Mouse (Mus musculus) forebrain, embryonic 12.5 days (tissue): Measurements from ENCODE around the gene Srxn1. TPM values are rescaled to one million over a fixed set of nuclear protein-coding genes. Genes with fewer than 3 reads are reported as not detected.

Source experiments
- ATAC-seq: fragments of 200-750 bp; cut with Nextera tagmentation; 2 replicates; pipeline ENCODE4 v1.8.0; 2017; ENCODE audit warnings: moderate TSS enrichment; ENCODE audit not compliant: low FRiP score
- H3K27ac ChIP-seq: fragments of 300-500 bp; sonication (generic); 2 replicates; pipeline ENCODE4 v1.5.1; 2016; ENCODE audit warnings: mild to moderate bottlenecking
- H3K27me3 ChIP-seq: fragments of 300-500 bp; sonication (generic); 2 replicates; pipeline ENCODE4 v1.6.1; 2016; ENCODE audit warnings: mild to moderate bottlenecking
- H3K36me3 ChIP-seq: fragments of 300-500 bp; sonication (generic); replicated peaks from 2 replicates; pipeline ENCODE4 v1.6.1; 2016; ENCODE audit warnings: mild to moderate bottlenecking
- H3K4me1 ChIP-seq: fragments of 300-500 bp; sonication (generic); 2 replicates; pipeline ENCODE4 v1.6.1; 2016
- H3K4me2 ChIP-seq: fragments of 300-500 bp; sonication (generic); 2 replicates; pipeline ENCODE4 v1.6.1; 2016; ENCODE audit warnings: mild to moderate bottlenecking, moderate library complexity
- H3K4me3 ChIP-seq: fragments of 300-500 bp; sonication (generic); replicated peaks from 2 replicates; pipeline ENCODE4 v1.5.1; 2016; ENCODE audit warnings: mild to moderate bottlenecking
- H3K9ac ChIP-seq: fragments of 300-500 bp; sonication (generic); 2 replicates; pipeline ENCODE4 v1.6.1; 2016; ENCODE audit warnings: mild to moderate bottlenecking
- H3K9me3 ChIP-seq: fragments of 300-500 bp; sonication (generic); 2 replicates; pipeline ENCODE4 v1.6.1; 2016
- WGBS: fragments of 180-500 bp; shearing (Covaris S2); methylation state at CpG from one replicate; pipeline ENCODE4 v1.1.7; 2016; 5-methylcytosine and 5-hydroxymethylcytosine counted together
- polyA plus RNA-seq: library from polyadenylated mRNA; unstranded; fragments of >200 nt; fragmentation: Nextera tagmentation; extraction: Ambion mirVana; gene quantifications from 2 replicates; pipeline ENCODE4 v1.2.1, GENCODE M21; 2016

Gene Srxn1
- polyA plus RNA-seq, 1 experiment from 2014 or later, result 12.9 TPM

GRCm38 (mm10) chr2:152106597-152106996, 1.3 kb downstream of the Srxn1 start:
- H3K9ac ChIP-seq, result no peak overlapping the region
- peaks cover 6% of the 10 kb centered on the region; the same call in 1 of the 2 replicates for H3K36me3 ChIP-seq
- no peak overlapping the region for H3K4me3 ChIP-seq
- peaks cover 12% of the 10 kb centered on the region for H3K4me1 ChIP-seq
- WGBS, result 90% methylated on average over 10 of the region's 10 CpGs
- H3K27ac ChIP-seq, result no peak overlapping the region
- peak overlapping the region; percentile 80 for H3K4me2 ChIP-seq
- no peaks in the 10 kb centered on the region for H3K9me3 ChIP-seq
- no peak for ATAC-seq
- peaks cover 13% of the 10 kb centered on the region; the same call in 1 of the 2 replicates for H3K27me3 ChIP-seq

- Histone ChIP-seq H3K9me3 (no peaks in the 10 kb centered on the region), H3K4me2 (no peak overlapping the region), H3K27me3 (peaks cover 11% of the 10 kb centered on the region; the same call in 1 of the 2 replicates), H3K36me3 (peaks cover 6% of the 10 kb centered on the region; the same call in 1 of the 2 replicates), H3K9ac (no peak overlapping the region), H3K4me1 (peaks cover 11% of the 10 kb centered on the region), H3K27ac (0 out of 2 replicates have a peak overlapping the region, but pooled peaks have one; percentile 36), H3K4me3 (no peak overlapping the region)
- no peak for ATAC-seq
- WGBS, result 66% methylated on average over 7 of the region's 7 CpGs
These were observed 3.4 kb downstream of the Srxn1 start for GRCm38 (mm10) chr2:152108702-152109101.

- peaks cover 16% of the 10 kb centered on the region for H3K4me1 ChIP-seq
- no peak overlapping the region for H3K27ac ChIP-seq
- no peak overlapping the region for H3K9ac ChIP-seq
- H3K4me3 ChIP-seq, result no peak overlapping the region
- H3K36me3 ChIP-seq, result peaks cover 6% of the 10 kb centered on the region; the same call in 1 of the 2 replicates
- peaks cover 11% of the 10 kb centered on the region; the same call in 1 of the 2 replicates for H3K27me3 ChIP-seq
- ATAC-seq, result no peak
- H3K4me2 ChIP-seq, result no peak overlapping the region
- no peaks in the 10 kb centered on the region for H3K9me3 ChIP-seq
- WGBS, result 86% methylated on average over 5 of the region's 5 CpGs
These were observed 4.1 kb downstream of the Srxn1 start for GRCm38 (mm10) chr2:152109386-152109785.

GRCm38 (mm10) chr2:152111311-152111710, 6.0 kb downstream of the Srxn1 start:
- ATAC-seq, result 0 out of 2 replicates have a peak, but pooled peaks have one; percentile 7
- peaks cover 22% of the 10 kb centered on the region for H3K27me3 ChIP-seq
- H3K9me3 ChIP-seq, result no peaks in the 10 kb centered on the region
- H3K4me1 ChIP-seq, result peaks cover 25% of the 10 kb centered on the region
- no peak overlapping the region for H3K4me3 ChIP-seq
- no peak overlapping the region for H3K4me2 ChIP-seq
- 71% methylated on average over 2 of the region's 2 CpGs for WGBS
- no peak overlapping the region for H3K9ac ChIP-seq
- no peak overlapping the region for H3K27ac ChIP-seq
- H3K36me3 ChIP-seq, result peaks cover 6% of the 10 kb centered on the region; the same call in 1 of the 2 replicates

GRCm38 (mm10) chr2:152111920-152112319, 6.6 kb downstream of the Srxn1 start:
- Histone ChIP-seq H3K9me3 (no peaks in the 10 kb centered on the region), H3K4me1 (peaks cover 25% of the 10 kb centered on the region), H3K4me2 (no peak overlapping the region), H3K27me3 (peaks cover 17% of the 10 kb centered on the region), H3K4me3 (no peak overlapping the region), H3K9ac (no peak overlapping the region), H3K36me3 (peaks cover 6% of the 10 kb centered on the region; the same call in 1 of the 2 replicates), H3K27ac (no peak overlapping the region)
- ATAC-seq, result peak; percentile 59
- 6% methylated on average over 7 of the region's 7 CpGs for WGBS

- Histone ChIP-seq H3K36me3 (peaks cover 6% of the 10 kb centered on the region; the same call in 1 of the 2 replicates), H3K4me1 (peaks cover 25% of the 10 kb centered on the region), H3K27me3 (peaks cover 16% of the 10 kb centered on the region), H3K27ac (no peak overlapping the region), H3K9me3 (no peaks in the 10 kb centered on the region), H3K4me3 (no peak overlapping the region), H3K9ac (no peak overlapping the region), H3K4me2 (no peak overlapping the region)
- ATAC-seq, result no peak
- 84% methylated on average over 5 of the region's 5 CpGs for WGBS
These were observed 7.2 kb downstream of the Srxn1 start for GRCm38 (mm10) chr2:152112490-152112889.

GRCm38 (mm10) chr2:152112970-152113369, 7.7 kb downstream of the Srxn1 start:
- no peak for ATAC-seq
- no peak overlapping the region for H3K4me3 ChIP-seq
- no peak overlapping the region for H3K9ac ChIP-seq
- H3K27me3 ChIP-seq, result peaks cover 16% of the 10 kb centered on the region
- 73% methylated on average over 10 of the region's 10 CpGs for WGBS
- H3K4me1 ChIP-seq, result peaks cover 25% of the 10 kb centered on the region
- no peaks in the 10 kb centered on the region for H3K9me3 ChIP-seq
- H3K4me2 ChIP-seq, result no peak overlapping the region
- no peak overlapping the region for H3K27ac ChIP-seq
- peaks cover under 1% of the 10 kb centered on the region; the same call in 1 of the 2 replicates for H3K36me3 ChIP-seq

- Histone ChIP-seq H3K4me2 (peak overlapping the region; percentile 53), H3K36me3 (no peaks in the 10 kb centered on the region), H3K9ac (peak overlapping the region; percentile 31), H3K9me3 (no peaks in the 10 kb centered on the region), H3K27ac (no peak overlapping the region), H3K4me3 (peak overlapping the region; percentile 24), H3K4me1 (peaks cover 26% of the 10 kb centered on the region), H3K27me3 (peaks cover 16% of the 10 kb centered on the region)
- 11% methylated on average over 36 of the region's 36 CpGs for WGBS
- ATAC-seq, result peak; percentile 45
These were observed 9.0 kb downstream of the Srxn1 start for GRCm38 (mm10) chr2:152114057-152114975.

- no peak overlapping the region for H3K4me2 ChIP-seq
- no peaks in the 10 kb centered on the region for H3K9me3 ChIP-seq
- ATAC-seq, result no peak
- no peak overlapping the region for H3K9ac ChIP-seq
- no peak overlapping the region for H3K27ac ChIP-seq
- WGBS, result 87% methylated on average over 7 of the region's 7 CpGs
- H3K27me3 ChIP-seq, result peaks cover 24% of the 10 kb centered on the region
- H3K36me3 ChIP-seq, result no peaks in the 10 kb centered on the region
- no peak overlapping the region for H3K4me3 ChIP-seq
- peaks cover 33% of the 10 kb centered on the region for H3K4me1 ChIP-seq
These were observed 12.4 kb downstream of the Srxn1 start for GRCm38 (mm10) chr2:152117694-152118093.

GRCm38 (mm10) chr2:152119228-152119865, 14.0 kb downstream of the Srxn1 start:
- H3K27ac ChIP-seq, result no peak overlapping the region
- H3K4me1 ChIP-seq, result peaks cover 25% of the 10 kb centered on the region
- no peak overlapping the region for H3K9ac ChIP-seq
- no peak overlapping the region for H3K4me3 ChIP-seq
- H3K36me3 ChIP-seq, result no peaks in the 10 kb centered on the region
- peaks cover 19% of the 10 kb centered on the region for H3K27me3 ChIP-seq
- H3K4me2 ChIP-seq, result no peak overlapping the region
- H3K9me3 ChIP-seq, result no peaks in the 10 kb centered on the region
- WGBS, result 67% methylated on average over 6 of the region's 6 CpGs
- ATAC-seq, result no peak

- 0 out of 2 replicates have a peak, but pooled peaks cover 8% of the 10 kb centered on the region for H3K4me1 ChIP-seq
- H3K27me3 ChIP-seq, result peaks cover 8% of the 10 kb centered on the region; the same call in 1 of the 2 replicates
- H3K4me3 ChIP-seq, result no peak overlapping the region
- WGBS, result 82% methylated on average over 9 of the region's 9 CpGs
- H3K4me2 ChIP-seq, result no peak overlapping the region
- H3K36me3 ChIP-seq, result no peaks in the 10 kb centered on the region
- no peak for ATAC-seq
- no peaks in the 10 kb centered on the region for H3K9me3 ChIP-seq
- H3K9ac ChIP-seq, result no peak overlapping the region
- H3K27ac ChIP-seq, result no peak overlapping the region
These were observed 17.6 kb downstream of the Srxn1 start for GRCm38 (mm10) chr2:152122896-152123295.

- Histone ChIP-seq H3K4me1 (no peaks in the 10 kb centered on the region), H3K4me3 (no peak overlapping the region), H3K4me2 (no peak overlapping the region), H3K36me3 (no peaks in the 10 kb centered on the region), H3K9ac (no peak overlapping the region), H3K27me3 (peaks cover 5% of the 10 kb centered on the region; the same call in 1 of the 2 replicates), H3K27ac (no peak overlapping the region), H3K9me3 (no peaks in the 10 kb centered on the region)
- ATAC-seq, result no peak
- WGBS, result 84% methylated on average over 2 of the region's 2 CpGs
These were observed 23.3 kb downstream of the Srxn1 start for GRCm38 (mm10) chr2:152128597-152128996.
